Mouse (Mus musculus): ENCODE measurements around the gene Scml4.

Scml4 gene

GRCm38 (mm10) chr10:42860159-42860911, at the start of gene Scml4:
Scml4 (plus strand) TSS chr10:42860370.
- no peak for TF ChIP-seq GATA4 (IDR thresholded peaks at IDR 0.05; ENCODE audit: insufficient replicate concordance, low read length)

- no peak for TF ChIP-seq GATA4 (IDR thresholded peaks at IDR 0.05; ENCODE audit: insufficient replicate concordance, low read length)
Observed at GRCm38 (mm10) chr10:42825923-42826322, 34.2 kb upstream of the Scml4 start.

GRCm38 (mm10) chr10:42827155-42827554, 33.0 kb upstream of the Scml4 start:
- TF ChIP-seq GATA4 (IDR thresholded peaks at IDR 0.05; ENCODE audit: insufficient replicate concordance, low read length), result no peak

- no peak for TF ChIP-seq GATA4 (IDR thresholded peaks at IDR 0.05; ENCODE audit: insufficient replicate concordance, low read length)
Observed at GRCm38 (mm10) chr10:42830007-42830406, 30.2 kb upstream of the Scml4 start.

DNA sequence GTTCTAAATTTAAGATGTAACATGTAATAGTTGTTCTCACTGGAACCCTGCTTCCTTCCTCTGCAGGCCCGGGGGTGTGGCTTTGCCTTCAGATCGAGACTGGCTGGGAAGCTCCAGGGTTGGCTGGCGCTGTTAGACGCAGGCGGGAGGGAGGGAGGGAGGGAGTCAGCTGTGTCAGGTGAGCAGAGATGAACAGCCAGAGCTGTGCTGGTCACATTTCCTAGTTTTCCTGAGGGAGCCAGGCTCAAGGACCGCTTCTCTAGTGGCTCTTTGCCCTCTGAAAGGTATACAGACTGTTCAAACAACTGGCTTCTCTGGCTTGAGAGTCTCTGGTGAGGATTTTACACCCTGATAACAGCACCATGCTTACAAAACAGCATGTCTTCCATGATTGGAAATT, 29.8 kb upstream of the Scml4 start:
- TF ChIP-seq GATA4 (IDR thresholded peaks at IDR 0.05; ENCODE audit: insufficient replicate concordance, low read length), result no peak

GRCm38 (mm10) chr10:42832677-42833076, 27.5 kb upstream of the Scml4 start:
- no peak for TF ChIP-seq GATA4 (IDR thresholded peaks at IDR 0.05; ENCODE audit: insufficient replicate concordance, low read length)

DNA sequence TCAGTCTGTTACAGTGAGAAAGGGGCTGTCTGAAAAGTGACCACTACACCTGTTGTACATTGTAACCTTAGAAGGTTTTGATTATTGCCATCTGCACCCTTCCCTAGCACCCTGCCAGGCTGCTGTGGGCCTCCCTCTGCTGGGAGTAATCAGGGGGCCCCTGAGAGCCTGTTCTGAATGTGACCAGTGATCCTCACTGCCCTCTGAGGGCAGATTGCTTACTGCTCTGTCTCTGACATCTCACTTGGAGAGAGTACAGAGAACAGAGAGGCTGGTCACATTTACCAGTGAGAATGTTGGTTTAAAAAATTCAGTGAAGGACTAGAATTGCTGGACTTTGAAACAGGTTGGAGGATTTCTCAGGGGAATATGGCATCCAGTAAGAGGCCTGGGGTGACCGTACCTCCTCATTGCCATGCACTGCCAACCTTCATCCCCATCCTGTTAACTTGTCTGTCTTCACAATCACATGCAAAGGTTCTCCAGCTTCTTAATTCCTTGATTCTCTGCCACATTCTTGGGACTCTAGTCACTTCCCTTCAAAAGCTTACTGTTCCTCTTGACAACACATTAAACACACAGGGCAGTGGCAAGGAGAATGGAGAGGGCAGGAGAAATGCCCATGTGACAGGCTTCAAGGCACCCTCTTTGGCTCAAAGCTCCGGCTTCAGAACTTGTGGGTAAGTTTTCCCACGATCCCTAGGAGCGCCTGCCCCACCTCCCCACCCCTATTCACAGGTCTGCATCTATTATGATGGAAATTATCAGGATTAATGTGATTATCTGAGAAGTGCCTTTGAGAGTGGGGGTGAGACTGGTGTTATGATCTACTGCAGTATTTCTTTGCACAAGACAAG, 26.1 kb upstream of the Scml4 start:
- TF ChIP-seq GATA4 (IDR thresholded peaks at IDR 0.05; ENCODE audit: insufficient replicate concordance, low read length), result no peak

DNA sequence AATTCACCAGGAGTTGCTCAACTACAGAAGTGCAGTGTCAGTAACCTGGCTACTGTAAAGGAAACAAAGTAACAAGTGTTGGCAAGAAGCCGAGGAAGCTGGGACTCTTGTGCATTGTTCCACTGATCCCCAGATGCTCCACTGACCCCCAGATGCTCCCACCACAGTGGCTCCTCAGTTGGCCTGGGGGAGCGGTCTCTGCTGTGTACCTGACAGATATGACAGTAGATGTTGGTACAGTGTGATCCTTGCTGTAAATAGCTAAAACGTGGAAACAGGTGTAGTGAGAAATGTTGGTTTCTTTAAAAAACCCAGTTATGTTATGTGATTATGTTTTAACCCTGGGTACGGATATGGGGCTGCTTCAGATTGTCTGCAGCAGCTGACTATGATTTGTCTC, 22.1 kb upstream of the Scml4 start:
- TF ChIP-seq GATA4 (IDR thresholded peaks at IDR 0.05; ENCODE audit: insufficient replicate concordance, low read length), result no peak

DNA sequence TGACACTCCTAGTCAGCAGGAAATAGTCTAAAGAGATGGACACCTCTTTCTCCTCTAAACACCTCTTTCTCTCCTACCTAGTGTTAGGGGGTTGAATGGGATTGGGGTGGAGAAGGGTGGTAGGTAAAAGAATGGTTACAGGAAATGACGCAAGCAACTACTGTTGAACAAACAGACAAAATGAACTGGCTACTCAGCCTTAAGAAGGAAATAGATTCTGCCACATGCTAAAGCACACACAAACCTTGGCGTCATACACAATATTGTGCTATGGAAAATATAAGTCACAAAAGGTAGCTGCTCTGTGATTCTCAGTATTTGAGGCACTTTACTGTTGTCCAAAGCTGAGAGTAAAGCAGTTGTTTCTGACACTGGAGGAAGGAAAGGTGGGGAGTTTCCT, 21.4 kb upstream of the Scml4 start:
- TF ChIP-seq GATA4 (IDR thresholded peaks at IDR 0.05; ENCODE audit: insufficient replicate concordance, low read length), result no peak

DNA sequence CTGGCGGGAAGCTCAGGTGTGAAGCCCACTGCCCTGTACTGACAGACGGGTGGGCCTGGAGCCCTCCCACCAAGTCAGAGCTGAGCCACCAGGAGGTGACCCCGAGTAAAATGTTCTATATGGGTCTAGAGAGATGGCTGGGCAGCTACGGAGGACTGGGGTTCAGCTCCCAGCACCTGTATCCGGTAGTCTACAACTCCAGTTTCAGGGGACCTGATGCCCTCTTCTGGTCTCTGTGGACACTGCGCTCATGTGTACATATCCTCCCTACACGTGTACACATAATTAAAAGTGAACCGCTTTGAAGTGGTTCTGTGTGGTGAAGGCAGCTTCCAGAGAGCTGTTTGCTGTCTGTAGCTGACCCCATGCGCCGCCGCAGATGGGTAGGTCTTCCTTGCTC, 20.1 kb upstream of the Scml4 start:
- TF ChIP-seq GATA4 (IDR thresholded peaks at IDR 0.05; ENCODE audit: insufficient replicate concordance, low read length), result no peak

DNA sequence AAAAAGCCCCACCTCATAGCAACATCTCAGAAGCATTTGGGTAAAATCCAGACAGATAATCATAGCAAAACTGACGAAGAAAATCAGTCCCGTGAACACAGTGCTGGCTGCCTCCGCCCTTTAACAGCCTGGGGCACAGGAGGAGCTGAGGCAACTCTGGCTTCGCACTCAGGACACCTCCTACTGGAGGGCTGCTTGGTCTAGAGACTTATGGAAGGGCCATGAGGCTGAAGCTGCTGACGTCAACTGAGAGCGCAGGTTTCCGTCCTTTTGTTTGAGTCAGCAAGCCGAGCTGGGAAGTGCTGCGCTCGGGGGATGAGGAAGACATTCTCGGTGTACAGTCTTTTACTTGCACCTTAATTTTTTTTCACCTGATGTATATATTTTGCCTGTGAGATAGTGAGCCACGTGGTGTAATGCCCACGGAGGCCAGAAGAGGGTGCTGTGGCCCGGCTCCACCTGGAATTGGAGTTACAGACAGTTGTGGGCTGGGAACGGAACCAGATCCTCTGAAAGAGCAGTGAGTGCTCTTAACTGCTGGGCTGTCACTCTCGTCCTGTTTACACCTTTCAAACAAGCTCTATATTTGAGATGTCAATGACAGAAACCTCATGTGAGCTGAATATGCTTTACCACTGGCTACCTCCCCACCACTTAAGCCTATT, 18.5 kb upstream of the Scml4 start:
- TF ChIP-seq GATA4 (IDR thresholded peaks at IDR 0.05; ENCODE audit: insufficient replicate concordance, low read length), result no peak

GRCm38 (mm10) chr10:42842358-42842757, 17.8 kb upstream of the Scml4 start:
- no peak for TF ChIP-seq GATA4 (IDR thresholded peaks at IDR 0.05; ENCODE audit: insufficient replicate concordance, low read length)

DNA sequence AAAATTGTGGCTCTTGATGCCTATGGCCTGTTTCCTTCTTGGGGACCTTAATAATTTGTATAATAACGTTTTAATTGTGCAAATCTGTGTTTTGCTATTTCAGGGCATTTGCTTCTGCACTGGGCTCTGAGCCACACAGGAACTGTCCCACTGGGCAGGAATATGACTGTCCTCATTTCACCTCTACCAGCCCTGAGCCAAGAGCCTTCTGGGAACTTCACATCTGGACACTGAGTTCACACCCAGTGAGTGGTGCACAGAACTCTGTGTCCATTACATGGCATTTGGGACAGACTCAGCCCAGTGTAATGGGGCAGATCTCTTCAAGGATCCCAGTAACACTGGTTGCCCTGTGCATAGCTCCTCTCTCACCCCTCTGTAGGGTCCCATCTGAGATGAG, 16.8 kb upstream of the Scml4 start:
- no peak for TF ChIP-seq GATA4 (IDR thresholded peaks at IDR 0.05; ENCODE audit: insufficient replicate concordance, low read length)

DNA sequence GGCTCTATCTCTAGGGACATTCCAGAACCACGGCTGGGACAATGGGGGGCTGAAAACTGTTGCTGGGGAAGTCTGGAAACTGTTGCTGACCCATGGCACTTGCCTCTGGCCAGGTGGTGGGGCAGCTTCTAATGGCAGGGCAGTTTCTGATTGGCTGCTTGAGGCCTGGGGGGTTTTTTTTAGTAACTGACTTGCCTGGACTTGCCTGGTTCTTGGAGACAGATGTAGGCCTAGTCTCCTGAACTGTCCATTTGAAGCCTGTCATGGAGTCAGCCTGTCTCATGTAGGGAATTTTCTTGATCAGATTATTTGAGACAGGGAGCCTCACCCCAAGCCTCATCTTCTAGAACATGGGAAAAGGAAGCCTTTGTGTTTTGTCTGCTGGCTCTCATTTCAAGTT, 14.7 kb upstream of the Scml4 start:
- no peak for TF ChIP-seq GATA4 (IDR thresholded peaks at IDR 0.05; ENCODE audit: insufficient replicate concordance, low read length)

DNA sequence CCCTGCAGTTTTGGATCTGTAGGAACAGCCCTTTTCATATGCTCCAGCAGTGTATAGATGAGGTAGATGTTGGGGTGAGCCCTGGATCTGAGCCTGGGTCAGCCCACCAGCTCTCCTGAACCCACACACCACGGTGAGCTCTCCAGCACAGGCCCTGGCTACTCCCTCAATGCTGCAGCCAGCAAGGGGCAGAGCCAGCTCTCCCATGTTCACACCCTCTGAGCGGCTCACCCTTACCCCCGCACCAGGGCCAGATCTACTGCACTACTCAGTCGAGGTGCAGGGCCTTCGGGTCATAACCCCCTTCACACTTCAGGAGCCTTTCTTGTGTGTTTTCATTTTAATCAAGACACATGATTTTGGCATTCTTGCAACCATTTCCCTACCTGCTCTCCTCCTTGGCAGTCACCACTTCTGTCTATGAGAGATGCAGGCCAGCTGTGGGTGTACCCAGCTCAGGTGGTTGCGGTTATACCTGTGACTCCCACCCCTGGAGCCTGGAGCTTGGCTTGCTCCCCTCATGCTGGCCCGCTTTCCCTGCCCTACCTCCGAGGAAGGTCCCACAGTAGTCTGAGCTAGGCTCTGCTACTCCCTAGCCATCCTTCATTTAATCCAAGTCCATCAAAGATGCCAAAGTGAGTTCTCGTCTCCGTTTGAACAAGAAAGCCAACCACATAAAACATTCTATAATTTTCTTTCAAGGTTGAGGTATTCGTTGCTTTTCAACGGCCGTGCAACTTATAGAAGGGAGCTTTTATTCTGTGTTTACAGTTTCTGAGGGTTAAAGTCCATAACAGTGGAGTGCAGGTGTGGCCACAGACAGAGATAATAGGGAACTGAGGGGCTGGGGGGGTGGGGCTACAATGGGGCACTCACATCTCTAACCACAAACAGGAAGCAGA, 11.7 kb upstream of the Scml4 start:
- no peak for TF ChIP-seq GATA4 (IDR thresholded peaks at IDR 0.05; ENCODE audit: insufficient replicate concordance, low read length)

All from liver, adult (tissue).